Mouse (Mus musculus) ES-E14 (cell line): ENCODE data around the gene Cpd. TPM values are rescaled to one million over a fixed set of nuclear protein-coding genes. Genes with fewer than 3 reads are reported as not detected.

Experiments
- DNase-seq: peaks from one replicate; pipeline ENCODE4 v3.0.0-alpha.2; 2013; ENCODE audit warnings: low read depth, low spot score
- H3K27ac ChIP-seq: 2 replicates; pipeline ENCODE4 v1.5.1; 2012; ENCODE audit warnings: low read depth, mild to moderate bottlenecking, low read length, moderate library complexity, mixed read lengths; ENCODE audit not compliant: poor library complexity, insufficient read depth, severe bottlenecking
- H3K36me3 ChIP-seq: 2 replicates; pipeline ENCODE4 v1.6.1; 2012; ENCODE audit warnings: mild to moderate bottlenecking, low read length, moderate library complexity, mixed read lengths; ENCODE audit not compliant: control insufficient read depth, poor library complexity, insufficient read depth, severe bottlenecking
- H3K4me1 ChIP-seq, 2 experiments: fragments of 150-350 bp in 1 of 2; sonication (generic) in 1 of 2; 2 replicates each; pipeline ENCODE4 v1.6.1; 2012; ENCODE audit warnings: low read length in 2 of 2, mild to moderate bottlenecking in 1 of 2, mixed read lengths in 1 of 2; ENCODE audit not compliant: control insufficient read depth in 2 of 2, insufficient read depth in 2 of 2, poor library complexity in 1 of 2
- H3K4me3 ChIP-seq, 2 experiments: fragments of 150-350 bp in 1 of 2; sonication (generic) in 1 of 2; 2 replicates each; pipeline ENCODE4 v1.5.1; 2012; ENCODE audit warnings: low read length in 2 of 2, low read depth in 1 of 2, mild to moderate bottlenecking in 1 of 2, mixed read lengths in 1 of 2; ENCODE audit not compliant: insufficient read depth in 1 of 2, poor library complexity in 1 of 2, severe bottlenecking in 1 of 2
- H3K9ac ChIP-seq: 2 replicates; pipeline ENCODE4 v1.6.1; 2012; ENCODE audit warnings: low read depth, mild to moderate bottlenecking, low read length, mixed read lengths; ENCODE audit not compliant: poor library complexity, insufficient read depth, severe bottlenecking
- H3K9me3 ChIP-seq: fragments of 150-350 bp; sonication (generic); 2 replicates; pipeline ENCODE4 v1.6.1; 2012; ENCODE audit warnings: low read depth, mild to moderate bottlenecking, low read length; ENCODE audit not compliant: control insufficient read depth, insufficient read depth
- CHD2 ChIP-seq: IDR thresholded peaks from 2 replicates; pipeline ENCODE4 v1.6.1; 2014; ENCODE audit warnings: mild to moderate bottlenecking, low read depth, low read length, inconsistent platforms
- HCFC1 ChIP-seq: IDR thresholded peaks from 2 replicates; pipeline ENCODE4 v1.6.1; 2012; ENCODE audit warnings: low read length, inconsistent platforms, borderline replicate concordance; ENCODE audit not compliant: insufficient read depth
- MAFK ChIP-seq: IDR thresholded peaks from 2 replicates; pipeline ENCODE4 v1.6.1; 2014; ENCODE audit warnings: mild to moderate bottlenecking, low read depth, low read length, inconsistent platforms; ENCODE audit not compliant: insufficient read depth
- ZC3H11A ChIP-seq: IDR thresholded peaks from 2 replicates; pipeline ENCODE4 v1.6.1; 2012; ENCODE audit warnings: low read depth, mild to moderate bottlenecking, inconsistent platforms, low read length, borderline replicate concordance
- ZNF384 ChIP-seq: IDR thresholded peaks from 2 replicates; pipeline ENCODE4 v1.6.1; 2012; ENCODE audit warnings: low read depth, low read length, inconsistent platforms
- in situ Hi-C, 2 experiments: fragments of 600-800 bp; cut with MboI; formaldehyde crosslinking; loops; one replicate each; pipeline ENCODE4 v1.15.1; 2025; ENCODE audit warnings: low sequenced_read_pairs in 2 of 2, inconsistent platforms in 1 of 2; ENCODE audit not compliant: unreplicated experiment in 2 of 2
- total RNA-seq: library from RNA; depleted of rRNA; stranded (reverse); fragments of 300-350 nt; gene quantifications from 2 replicates; pipeline ENCODE4 v1.2.3, GENCODE M21; 2012

Cpd gene
- total RNA-seq, 1 experiment, result 27.8 TPM

GRCm38 (mm10) chr11:76859261-76859660, 12.4 kb upstream of the Cpd start:
- H3K4me3 ChIP-seq, result no peak overlapping the region
- no peak for TF ChIP-seq HCFC1
- TF ChIP-seq CHD2, result no peak
- TF ChIP-seq MAFK, result no peak
- TF ChIP-seq ZNF384, result no peak
- TF ChIP-seq ZC3H11A, result no peak
- H3K27ac ChIP-seq, result no peak overlapping the region
- no peak for DNase-seq
- H3K9me3 ChIP-seq, result no peaks in the 10 kb centered on the region
- no peak overlapping the region for H3K9ac ChIP-seq
- in situ Hi-C loops, result no loop called here
- no peaks in the 10 kb centered on the region for H3K36me3 ChIP-seq
- no peaks in the 10 kb centered on the region for H3K4me1 ChIP-seq

DNA sequence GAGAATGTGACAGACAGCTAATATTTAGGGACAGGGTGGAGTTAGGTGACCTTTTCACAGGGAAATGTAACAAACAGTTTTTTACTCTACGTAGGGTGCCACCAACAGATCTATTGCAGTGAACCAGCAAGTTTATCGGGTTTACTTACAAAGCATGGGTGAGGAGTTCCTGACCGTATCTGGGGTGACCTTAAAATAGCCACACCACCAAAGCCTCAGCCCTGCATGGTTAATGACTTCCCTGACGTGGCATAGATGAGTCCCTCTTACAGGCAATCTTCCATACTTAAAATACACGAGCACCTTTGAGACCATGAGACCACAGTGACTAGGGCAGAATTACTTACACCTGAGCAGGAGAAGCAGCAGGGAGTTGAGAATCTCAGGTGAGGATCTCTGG, 12.0 kb upstream of the Cpd start:
- no peak overlapping the region for H3K4me3 ChIP-seq
- H3K9ac ChIP-seq, result no peak overlapping the region
- no peak for TF ChIP-seq ZC3H11A
- H3K9me3 ChIP-seq, result no peaks in the 10 kb centered on the region
- no peaks in the 10 kb centered on the region for H3K36me3 ChIP-seq
- H3K4me1 ChIP-seq, result no peaks in the 10 kb centered on the region
- DNase-seq, result no peak
- in situ Hi-C loops, result no loop called here
- H3K27ac ChIP-seq, result no peak overlapping the region

- TF ChIP-seq CHD2 (no peak), HCFC1 (no peak), ZC3H11A (no peak), ZNF384 (no peak), MAFK (no peak)
- H3K9me3 ChIP-seq, result no peaks in the 10 kb centered on the region
- H3K36me3 ChIP-seq, result no peaks in the 10 kb centered on the region
- DNase-seq, result no peak
- H3K4me3 ChIP-seq, result no peak overlapping the region
- in situ Hi-C loops, result no loop called here
- no peak overlapping the region for H3K27ac ChIP-seq
- no peak overlapping the region for H3K9ac ChIP-seq
- no peaks in the 10 kb centered on the region for H3K4me1 ChIP-seq
Observed at GRCm38 (mm10) chr11:76857111-76857510, 10.3 kb upstream of the Cpd start.

DNA sequence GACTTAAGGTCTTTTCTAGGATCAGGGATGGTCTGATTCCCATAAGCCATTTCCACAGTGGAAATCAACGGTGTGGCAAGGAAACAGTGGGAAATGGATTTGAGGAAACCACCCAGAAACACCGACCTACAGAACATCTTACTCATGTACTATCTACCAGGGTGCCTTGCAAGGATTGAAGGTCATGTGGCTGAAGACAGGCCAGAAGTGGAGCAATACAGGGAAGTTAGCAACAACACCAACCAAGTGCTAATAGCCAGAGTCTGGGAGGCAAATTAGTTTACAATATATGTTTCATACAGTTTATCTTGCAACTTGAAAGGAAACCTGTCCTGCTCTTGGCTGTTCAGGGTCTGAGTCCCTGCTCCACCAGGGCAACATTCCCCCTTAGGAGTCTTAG, 9.8 kb upstream of the Cpd start:
- H3K9me3 ChIP-seq, result no peaks in the 10 kb centered on the region
- H3K9ac ChIP-seq, result no peak overlapping the region
- no peaks in the 10 kb centered on the region for H3K4me1 ChIP-seq
- no peak overlapping the region for H3K27ac ChIP-seq
- in situ Hi-C loops, result no loop called here
- no peaks in the 10 kb centered on the region for H3K36me3 ChIP-seq
- TF ChIP-seq ZNF384, result no peak
- no peak for TF ChIP-seq MAFK
- TF ChIP-seq HCFC1, result no peak
- TF ChIP-seq ZC3H11A, result no peak
- no peak for TF ChIP-seq CHD2
- DNase-seq, result no peak
- H3K4me3 ChIP-seq, result no peak overlapping the region
